Mouse (Mus musculus) intestine, embryonic 15.5 days (tissue): ENCODE measurements at regions not wholly inside any gene's neighbourhood (a gene's known extent, or its start where the extent isn't known, plus 50 kb on each side); places are given as distances from the start of the nearest gene placed in this dataset.

Experiments used
- ATAC-seq: fragments of 200-750 bp; cut with Nextera tagmentation; 2 replicates; pipeline ENCODE4 v1.8.0; 2017; ENCODE audit warnings: moderate TSS enrichment, moderate library complexity
- H3K27ac ChIP-seq: fragments of 300-500 bp; sonication (generic); 2 replicates; pipeline ENCODE4 v1.5.1; 2015; ENCODE audit warnings: mild to moderate bottlenecking, inconsistent platforms
- H3K27me3 ChIP-seq: fragments of 300-500 bp; sonication (generic); replicated peaks from 2 replicates; pipeline ENCODE4 v1.6.1; 2015; ENCODE audit warnings: inconsistent platforms
- H3K36me3 ChIP-seq: fragments of 300-500 bp; sonication (generic); 2 replicates; pipeline ENCODE4 v1.6.1; 2015; ENCODE audit warnings: inconsistent platforms
- H3K4me1 ChIP-seq: fragments of 300-500 bp; sonication (generic); replicated peaks from 2 replicates; pipeline ENCODE4 v1.6.1; 2015; ENCODE audit warnings: inconsistent platforms
- H3K4me2 ChIP-seq: fragments of 300-500 bp; sonication (generic); replicated peaks from 2 replicates; pipeline ENCODE4 v1.6.1; 2015; ENCODE audit warnings: mild to moderate bottlenecking, inconsistent platforms
- H3K4me3 ChIP-seq: fragments of 300-500 bp; sonication (generic); replicated peaks from 2 replicates; pipeline ENCODE4 v1.5.1; 2015; ENCODE audit warnings: inconsistent platforms
- H3K9ac ChIP-seq: fragments of 300-500 bp; sonication (generic); 2 replicates; pipeline ENCODE4 v1.6.1; 2015; ENCODE audit warnings: inconsistent platforms
- H3K9me3 ChIP-seq: fragments of 300-500 bp; sonication (generic); 2 replicates; pipeline ENCODE4 v1.6.1; 2016; ENCODE audit warnings: inconsistent platforms
- WGBS: fragments of 180-500 bp; shearing (Covaris S2); methylation state at CpG from one replicate; pipeline ENCODE4 v1.1.7; 2015; 5-methylcytosine and 5-hydroxymethylcytosine counted together

DNA sequence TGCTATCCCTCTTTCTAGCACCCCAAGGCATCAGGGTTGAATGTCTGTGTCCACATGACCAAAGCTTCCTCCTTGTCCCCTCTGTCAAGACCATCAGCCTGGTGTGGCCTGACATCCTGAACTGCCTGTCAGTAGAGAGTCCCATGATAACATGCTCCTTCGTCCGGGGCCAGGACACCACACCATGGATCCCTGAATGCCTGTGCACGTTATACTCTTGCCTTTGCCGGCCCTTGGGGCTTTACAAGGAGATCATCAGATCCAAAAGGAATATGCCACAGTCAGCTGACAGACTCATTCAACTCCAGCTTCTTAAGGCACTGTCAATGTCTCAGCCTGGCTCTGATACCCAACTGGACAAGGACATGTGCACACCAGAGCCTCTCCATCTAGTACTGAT, 493.5 kb downstream of the Fam19a5 start:
- no peak overlapping the region for H3K4me3 ChIP-seq
- no peaks in the 10 kb centered on the region for H3K9me3 ChIP-seq
- H3K9ac ChIP-seq: no peak overlapping the region
- no peaks in the 10 kb centered on the region for H3K36me3 ChIP-seq
- no peak overlapping the region for H3K27ac ChIP-seq
- no peak for ATAC-seq
- 0 out of 2 replicates have a peak, but pooled peaks cover 2% of the 10 kb centered on the region for H3K4me1 ChIP-seq
- WGBS: 93% methylated on average over 4 of the region's 4 CpGs
- H3K27me3 ChIP-seq: no peaks in the 10 kb centered on the region
- H3K4me2 ChIP-seq: no peak overlapping the region

DNA sequence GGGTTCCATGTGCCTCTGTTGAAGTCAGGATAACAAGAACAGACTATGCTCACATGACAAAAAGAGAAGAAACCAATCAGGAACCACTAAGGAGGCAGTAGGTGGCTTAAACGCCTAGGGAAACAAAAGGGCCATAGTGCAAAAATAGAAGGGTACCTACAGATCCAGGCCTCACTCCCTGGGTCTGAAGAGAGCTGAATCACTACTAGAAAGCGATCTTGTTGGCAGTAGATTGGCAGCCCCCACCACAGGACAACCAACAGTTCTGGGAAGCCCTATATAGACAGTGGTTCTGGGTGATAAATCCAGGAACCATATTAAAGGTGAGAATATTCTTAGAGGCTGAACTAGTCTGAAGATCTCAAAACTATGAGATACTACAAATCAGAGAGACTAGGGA, 498.7 kb downstream of the Fam19a5 start:
- no peaks in the 10 kb centered on the region for H3K36me3 ChIP-seq
- H3K9me3 ChIP-seq: no peaks in the 10 kb centered on the region
- H3K9ac ChIP-seq: no peak overlapping the region
- 86% methylated on average over 2 of the region's 2 CpGs for WGBS
- no peak for ATAC-seq
- no peak overlapping the region for H3K27ac ChIP-seq
- H3K4me1 ChIP-seq: no peaks in the 10 kb centered on the region
- no peaks in the 10 kb centered on the region for H3K27me3 ChIP-seq
- H3K4me2 ChIP-seq: no peak overlapping the region
- no peak overlapping the region for H3K4me3 ChIP-seq

- ATAC-seq: no peak
- 61% methylated on average over 4 of the region's 4 CpGs for WGBS
- no peaks in the 10 kb centered on the region for H3K36me3 ChIP-seq
Measured at GRCm38 (mm10) chr15:88058071-88058470, 514.0 kb downstream of the Fam19a5 start.

GRCm38 (mm10) chr15:88060935-88061334, 516.8 kb downstream of the Fam19a5 start:
- Histone ChIP-seq H3K9ac (no peak overlapping the region), H3K4me2 (no peak overlapping the region), H3K27me3 (no peaks in the 10 kb centered on the region), H3K4me3 (no peak overlapping the region), H3K36me3 (no peaks in the 10 kb centered on the region), H3K27ac (no peak overlapping the region), H3K4me1 (no peaks in the 10 kb centered on the region), H3K9me3 (no peaks in the 10 kb centered on the region)
- WGBS: 72% methylated on average over 4 of the region's 4 CpGs
- ATAC-seq: no peak

More at GRCm38 (mm10) chr15:88058071-88058470, 514.0 kb downstream of the Fam19a5 start:
- Histone ChIP-seq H3K27ac (no peak overlapping the region), H3K4me2 (no peak overlapping the region), H3K4me3 (no peak overlapping the region), H3K9me3 (no peaks in the 10 kb centered on the region), H3K9ac (no peak overlapping the region), H3K4me1 (no peaks in the 10 kb centered on the region), H3K27me3 (no peaks in the 10 kb centered on the region)

DNA sequence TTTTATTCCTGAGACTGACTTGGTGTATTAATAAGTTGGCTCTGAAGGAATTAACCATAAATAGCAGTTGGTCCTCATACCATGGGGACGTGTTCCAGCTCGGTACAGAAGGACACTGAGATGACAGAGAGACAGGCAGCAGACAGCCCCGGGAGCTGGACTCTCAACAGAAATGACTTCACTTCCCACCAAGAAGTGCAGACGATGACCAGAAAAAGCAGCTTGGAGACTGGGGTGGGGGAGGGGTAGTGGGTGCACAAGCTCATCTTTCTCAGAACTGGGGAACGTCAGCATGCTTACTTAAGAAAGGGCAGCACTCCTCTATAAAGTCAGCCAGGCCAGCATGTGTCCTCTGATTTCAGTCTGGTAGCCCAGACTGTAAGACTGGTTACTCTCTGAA, 518.9 kb downstream of the Fam19a5 start:
- no peaks in the 10 kb centered on the region for H3K4me1 ChIP-seq
- no peak for ATAC-seq
- no peak overlapping the region for H3K4me3 ChIP-seq
- H3K27me3 ChIP-seq: no peaks in the 10 kb centered on the region
- no peak overlapping the region for H3K9ac ChIP-seq
- H3K27ac ChIP-seq: no peak overlapping the region
- WGBS: 38% methylated on average over 5 of the region's 5 CpGs
- no peak overlapping the region for H3K4me2 ChIP-seq
- no peaks in the 10 kb centered on the region for H3K9me3 ChIP-seq
- H3K36me3 ChIP-seq: no peaks in the 10 kb centered on the region

DNA sequence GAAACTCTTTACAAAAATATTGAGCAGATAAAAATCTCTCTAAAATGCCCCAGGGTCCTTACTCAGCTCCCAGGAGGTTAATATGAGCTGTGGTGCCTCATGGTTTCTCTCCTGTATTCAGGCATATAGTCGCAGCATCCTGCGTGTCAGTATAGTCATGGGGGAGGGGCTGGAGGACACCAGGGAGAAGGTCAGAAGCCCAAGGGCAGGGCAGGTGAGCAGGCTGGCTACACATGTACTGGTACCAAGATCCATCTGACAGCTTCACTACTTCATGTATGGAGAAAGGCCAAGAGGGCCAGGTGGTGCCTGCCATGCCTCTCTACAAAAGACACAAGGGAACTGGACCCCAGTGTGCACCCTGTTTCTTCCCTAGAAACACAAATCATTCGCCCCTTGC, 524.4 kb downstream of the Fam19a5 start:
- WGBS: 56% methylated on average over 3 of the region's 3 CpGs
- ATAC-seq: no peak
- no peak overlapping the region for H3K9ac ChIP-seq
- H3K36me3 ChIP-seq: no peaks in the 10 kb centered on the region
- no peaks in the 10 kb centered on the region for H3K27me3 ChIP-seq
- H3K4me3 ChIP-seq: no peak overlapping the region
- no peaks in the 10 kb centered on the region for H3K9me3 ChIP-seq
- H3K4me2 ChIP-seq: no peak overlapping the region
- no peak overlapping the region for H3K27ac ChIP-seq
- no peaks in the 10 kb centered on the region for H3K4me1 ChIP-seq

GRCm38 (mm10) chr15:88072676-88073075, 527.4 kb upstream of the Zdhhc25 start:
- 61% methylated on average over 1 of the region's 1 CpGs for WGBS
- ATAC-seq: no peak

DNA sequence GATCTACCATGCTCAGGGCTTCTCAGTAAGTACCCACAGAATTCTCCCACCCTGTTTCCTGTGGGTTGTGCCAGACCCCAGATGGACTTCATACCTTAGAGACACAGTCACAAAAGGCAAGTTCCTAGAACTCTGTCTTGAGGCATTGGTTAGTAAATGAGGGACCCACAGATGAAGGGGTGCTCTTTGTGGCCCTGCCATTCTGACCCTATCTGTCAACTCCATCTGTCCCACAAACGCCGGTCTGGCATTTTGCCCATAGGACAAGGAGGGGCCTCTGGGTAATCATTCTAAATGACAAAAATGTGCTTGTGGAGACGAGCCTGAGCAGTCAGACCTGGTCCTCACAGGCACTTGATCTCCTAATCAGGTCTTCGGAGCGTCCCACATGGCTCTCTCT, 516.2 kb upstream of the Zdhhc25 start:
- Histone ChIP-seq H3K4me3 (no peak overlapping the region), H3K9ac (no peak overlapping the region), H3K36me3 (no peaks in the 10 kb centered on the region), H3K9me3 (no peaks in the 10 kb centered on the region), H3K4me2 (no peak overlapping the region), H3K27me3 (no peaks in the 10 kb centered on the region), H3K4me1 (no peaks in the 10 kb centered on the region), H3K27ac (no peak overlapping the region)
- ATAC-seq: no peak
- WGBS: 58% methylated on average over 5 of the region's 5 CpGs

More at GRCm38 (mm10) chr15:88072676-88073075, 527.4 kb upstream of the Zdhhc25 start:
- no peak overlapping the region for H3K27ac ChIP-seq
- no peaks in the 10 kb centered on the region for H3K36me3 ChIP-seq
- H3K9ac ChIP-seq: no peak overlapping the region
- no peaks in the 10 kb centered on the region for H3K9me3 ChIP-seq
- no peak overlapping the region for H3K4me3 ChIP-seq
- no peaks in the 10 kb centered on the region for H3K27me3 ChIP-seq
- H3K4me2 ChIP-seq: no peak overlapping the region
- H3K4me1 ChIP-seq: no peaks in the 10 kb centered on the region

DNA sequence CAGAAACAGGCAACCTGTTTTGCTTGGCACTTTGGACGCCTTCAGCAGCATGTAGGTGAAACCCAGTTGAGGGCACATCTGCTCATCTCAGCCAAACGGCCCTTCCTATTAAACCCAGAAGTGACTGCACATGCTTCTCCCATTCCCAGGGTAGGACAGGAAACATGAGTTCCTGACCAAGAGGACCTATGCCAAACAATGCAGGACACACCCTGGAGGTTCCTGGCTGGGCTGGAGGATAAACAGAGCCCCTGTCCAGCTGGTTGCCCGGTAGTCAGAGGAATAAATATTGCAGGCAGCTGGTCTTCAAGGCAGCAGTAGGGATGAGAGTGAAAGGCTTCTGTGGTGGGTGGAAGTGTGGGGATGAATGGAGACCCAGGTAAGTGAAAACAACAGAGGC, 514.5 kb upstream of the Zdhhc25 start:
- H3K4me3 ChIP-seq: no peak overlapping the region
- no peak overlapping the region for H3K27ac ChIP-seq
- H3K9ac ChIP-seq: no peak overlapping the region
- H3K4me2 ChIP-seq: no peak overlapping the region
- ATAC-seq: no peak
- no peaks in the 10 kb centered on the region for H3K27me3 ChIP-seq
- no peaks in the 10 kb centered on the region for H3K9me3 ChIP-seq
- 40% methylated on average over 3 of the region's 3 CpGs for WGBS
- no peaks in the 10 kb centered on the region for H3K36me3 ChIP-seq
- no peaks in the 10 kb centered on the region for H3K4me1 ChIP-seq

GRCm38 (mm10) chr15:88089486-88089885, 510.6 kb upstream of the Zdhhc25 start:
- Histone ChIP-seq H3K9ac (no peak overlapping the region), H3K27me3 (no peaks in the 10 kb centered on the region), H3K4me2 (no peak overlapping the region), H3K27ac (no peak overlapping the region), H3K4me1 (no peaks in the 10 kb centered on the region), H3K9me3 (no peaks in the 10 kb centered on the region), H3K36me3 (no peaks in the 10 kb centered on the region), H3K4me3 (no peak overlapping the region)
- WGBS: 55% methylated on average over 4 of the region's 4 CpGs
- no peak for ATAC-seq

DNA sequence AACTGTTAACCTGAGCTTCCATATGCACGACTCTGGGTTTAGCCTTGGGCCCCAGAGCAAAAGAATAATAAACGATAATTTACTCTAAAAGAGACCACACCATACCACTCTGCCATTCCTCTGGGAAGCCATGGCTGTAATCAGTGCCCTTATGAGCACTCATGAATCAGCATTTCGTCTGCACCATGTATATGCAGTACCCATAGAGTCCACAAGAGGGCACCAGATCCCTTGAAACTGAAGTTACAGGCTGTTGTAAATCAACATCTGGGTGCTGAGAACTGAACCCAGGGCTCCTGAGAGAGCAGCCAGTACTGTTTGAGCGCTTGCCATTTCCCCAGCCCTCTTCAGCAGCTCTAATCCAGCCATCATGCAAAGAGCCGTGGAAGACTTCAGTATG, 508.7 kb upstream of the Zdhhc25 start:
- WGBS: 92% methylated on average over 5 of the region's 5 CpGs
- H3K27me3 ChIP-seq: no peaks in the 10 kb centered on the region

GRCm38 (mm10) chr15:88120376-88120775, 479.7 kb upstream of the Zdhhc25 start:
- Histone ChIP-seq H3K27me3 (no peaks in the 10 kb centered on the region), H3K27ac (no peak overlapping the region), H3K4me3 (no peak overlapping the region), H3K4me2 (no peak overlapping the region), H3K36me3 (no peaks in the 10 kb centered on the region), H3K9me3 (no peaks in the 10 kb centered on the region), H3K9ac (no peak overlapping the region), H3K4me1 (no peaks in the 10 kb centered on the region)
- no peak for ATAC-seq
- WGBS: 42% methylated on average over 5 of the region's 5 CpGs

More for the DNA sequence above, 508.7 kb upstream of the Zdhhc25 start:
- no peaks in the 10 kb centered on the region for H3K9me3 ChIP-seq
- no peak overlapping the region for H3K27ac ChIP-seq
- no peak for ATAC-seq
- H3K9ac ChIP-seq: no peak overlapping the region
- no peaks in the 10 kb centered on the region for H3K4me1 ChIP-seq
- H3K36me3 ChIP-seq: no peaks in the 10 kb centered on the region
- no peak overlapping the region for H3K4me3 ChIP-seq
- H3K4me2 ChIP-seq: no peak overlapping the region

DNA sequence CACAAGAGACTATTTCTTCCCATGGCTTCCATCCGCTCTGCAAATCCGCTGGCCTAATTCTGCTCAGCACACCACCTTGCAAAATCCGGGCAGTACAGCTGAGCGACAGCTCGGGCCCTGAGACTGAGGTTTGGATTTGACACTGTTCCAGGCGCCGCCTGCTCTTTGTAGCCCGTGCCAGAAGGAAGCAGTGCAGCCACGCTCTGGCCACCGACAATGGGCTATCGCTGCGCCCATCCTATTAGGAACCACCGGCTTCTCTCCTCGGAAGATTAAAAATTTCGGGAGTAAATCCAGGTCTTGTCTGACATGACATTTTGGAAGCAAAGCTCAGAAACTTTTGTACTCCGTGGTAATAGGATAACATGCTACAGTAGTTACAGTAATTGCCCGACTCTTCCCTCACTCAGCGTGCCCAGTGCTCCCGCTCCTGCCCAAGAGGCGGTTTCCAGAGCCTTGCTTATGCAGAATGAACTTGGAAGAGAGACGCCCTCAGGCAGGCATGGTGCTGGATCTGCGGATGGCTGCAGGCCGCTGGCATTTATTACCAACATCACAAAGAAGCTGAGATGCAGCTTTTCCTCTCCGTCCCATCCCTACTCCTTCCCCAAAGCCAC, 476.1 kb upstream of the Zdhhc25 start:
- no peaks in the 10 kb centered on the region for H3K27me3 ChIP-seq

More for the DNA sequence above, 476.1 kb upstream of the Zdhhc25 start:
- Histone ChIP-seq H3K4me2 (no peak overlapping the region), H3K9me3 (no peaks in the 10 kb centered on the region), H3K4me3 (no peak overlapping the region), H3K36me3 (no peaks in the 10 kb centered on the region), H3K9ac (no peak overlapping the region), H3K27ac (no peak overlapping the region), H3K4me1 (no peaks in the 10 kb centered on the region)
- WGBS: 84% methylated on average over 24 of the region's 24 CpGs
- no peak for ATAC-seq
